Comparison of ENCODE assay signal across 8 mouse cellular contexts in genomic region chr19:34193149-34193548, GRCm38 (mm10). TPM values are rescaled to one million over a fixed set of nuclear protein-coding genes. Genes with fewer than 3 reads are reported as not detected.
DNase-seq lines count a peak whose midpoint lies in the region; ATAC-seq lines count a peak whose summit lies in the region.

No protein-coding gene starts in this region.

- no peaks in the 10 kb centered on the region for H3K36me3 ChIP-seq in forebrain, embryonic 11.5 days (ENCODE audit: control insufficient read depth, insufficient read depth, low read length)
- H3K36me3 ChIP-seq in hindbrain, embryonic 16.5 days (ENCODE audit: control insufficient read depth, insufficient read depth, low read length), result no peaks in the 10 kb centered on the region
- H3K36me3 ChIP-seq in limb, embryonic 15.5 days, result no peaks in the 10 kb centered on the region
- no peaks in the 10 kb centered on the region for H3K36me3 ChIP-seq in neural tube, embryonic 11.5 days (ENCODE audit: control insufficient read depth, insufficient read depth, low read length)

- H3K27me3 ChIP-seq in forebrain, embryonic 11.5 days (ENCODE audit: control insufficient read depth, insufficient read depth, low read length), result peaks cover 2% of the 10 kb centered on the region; the same call in 1 of the 2 replicates
- no peaks in the 10 kb centered on the region for H3K27me3 ChIP-seq in hindbrain, embryonic 16.5 days (replicated peaks; ENCODE audit: control insufficient read depth, insufficient read depth, low read length)
- 0 out of 2 replicates have a peak, but pooled peaks cover 7% of the 10 kb centered on the region for H3K27me3 ChIP-seq in limb, embryonic 15.5 days
- 0 out of 2 replicates have a peak, but pooled peaks cover 2% of the 10 kb centered on the region for H3K27me3 ChIP-seq in neural tube, embryonic 11.5 days (ENCODE audit: control insufficient read depth, insufficient read depth, low read length)

- intact Hi-C loops in left cerebral cortex, postnatal 4 days (cut with DNase I), result no loop called here

- ATAC-seq in forebrain, embryonic 11.5 days (replicated peaks; ENCODE audit: low FRiP score), result 0 out of 2 replicates have a peak, but pooled peaks have one; percentile 41
- no peak for ATAC-seq in hindbrain, embryonic 16.5 days
- ATAC-seq in limb, embryonic 15.5 days (ENCODE audit: insufficient number of reproducible peaks, low FRiP score, low TSS enrichment, low read depth), result no peak
- ATAC-seq in neural tube, embryonic 11.5 days (ENCODE audit: insufficient read depth, low FRiP score, low TSS enrichment), result no peak
- no peak for ATAC-seq in megakaryocyte progenitor cell, adult 5-6 weeks (replicated peaks; ENCODE audit: poor library complexity)

- H3K4me1 ChIP-seq in forebrain, embryonic 11.5 days (replicated peaks; ENCODE audit: control insufficient read depth, insufficient read depth, low read length), result no peaks in the 10 kb centered on the region
- H3K4me1 ChIP-seq in hindbrain, embryonic 16.5 days (ENCODE audit: control insufficient read depth, insufficient read depth, low read depth, low read length), result peaks cover 10% of the 10 kb centered on the region
- peaks cover 19% of the 10 kb centered on the region for H3K4me1 ChIP-seq in limb, embryonic 15.5 days
- H3K4me1 ChIP-seq in neural tube, embryonic 11.5 days (ENCODE audit: control insufficient read depth, insufficient read depth, low read length), result no peaks in the 10 kb centered on the region

- WGBS in forebrain, embryonic 11.5 days, result 17% methylated on average over 9 of the region's 9 CpGs
- 7% methylated on average over 9 of the region's 9 CpGs for WGBS in hindbrain, embryonic 16.5 days
- 2% methylated on average over 9 of the region's 9 CpGs for WGBS in limb, embryonic 15.5 days
- 14% methylated on average over 9 of the region's 9 CpGs for WGBS in neural tube, embryonic 11.5 days

- no peaks in the 10 kb centered on the region for H3K9me3 ChIP-seq in forebrain, embryonic 11.5 days (ENCODE audit: control insufficient read depth, low read length)
- no peaks in the 10 kb centered on the region for H3K9me3 ChIP-seq in hindbrain, embryonic 16.5 days (ENCODE audit: control insufficient read depth, low read length)
- H3K9me3 ChIP-seq in limb, embryonic 15.5 days, result no peaks in the 10 kb centered on the region
- H3K9me3 ChIP-seq in neural tube, embryonic 11.5 days (ENCODE audit: control insufficient read depth, low read length), result no peaks in the 10 kb centered on the region

- DNase-seq in left cerebral cortex, adult 11 months (ENCODE audit: low spot score), result peak; percentile 26
- no peak for DNase-seq in left cerebral cortex, postnatal 4 days
- DNase-seq in adrenal gland, postnatal 14 days, result peak; percentile 57
- DNase-seq in forebrain, embryonic 11.5 days (ENCODE audit: low spot score), result peak; percentile 52
- no peak for DNase-seq in neural tube, embryonic 11.5 days (ENCODE audit: low spot score)

- H3K4me2 ChIP-seq in forebrain, embryonic 11.5 days (ENCODE audit: low read depth, low read length, severe bottlenecking), result peak overlapping the region; percentile 78; the same call in 1 of the 2 replicates
- H3K4me2 ChIP-seq in hindbrain, embryonic 16.5 days (ENCODE audit: low read length), result peak overlapping the region; percentile 64
- H3K4me2 ChIP-seq in limb, embryonic 15.5 days, result peak overlapping the region; percentile 89
- H3K4me2 ChIP-seq in neural tube, embryonic 11.5 days (ENCODE audit: low read depth), result peak overlapping the region; percentile 93

- peak overlapping the region; percentile 56 for H3K4me3 ChIP-seq in forebrain, embryonic 11.5 days (ENCODE audit: low read depth, low read length)
- peak overlapping the region; percentile 84 for H3K4me3 ChIP-seq in hindbrain, embryonic 16.5 days (ENCODE audit: low read length)
- peak overlapping the region; percentile 75 for H3K4me3 ChIP-seq in limb, embryonic 15.5 days
- peak overlapping the region; percentile 61 for H3K4me3 ChIP-seq in neural tube, embryonic 11.5 days (ENCODE audit: low read depth, low read length)

- no peak overlapping the region for H3K27ac ChIP-seq in forebrain, embryonic 11.5 days (ENCODE audit: low read depth, low read length)
- no peak overlapping the region for H3K27ac ChIP-seq in hindbrain, embryonic 16.5 days (ENCODE audit: low read depth, low read length)
- no peak overlapping the region for H3K27ac ChIP-seq in limb, embryonic 15.5 days
- no peak overlapping the region for H3K27ac ChIP-seq in neural tube, embryonic 11.5 days (ENCODE audit: low read depth, low read length)

- no peak overlapping the region for H3K9ac ChIP-seq in forebrain, embryonic 11.5 days (ENCODE audit: low read length)
- H3K9ac ChIP-seq in hindbrain, embryonic 16.5 days (ENCODE audit: low read depth, low read length), result peak overlapping the region; percentile 92
- 0 out of 2 replicates have a peak overlapping the region, but pooled peaks have one; percentile 10 for H3K9ac ChIP-seq in limb, embryonic 15.5 days
- H3K9ac ChIP-seq in neural tube, embryonic 11.5 days (ENCODE audit: low read length), result no peak overlapping the region

RNA-seq across cellular contexts. Expression of gene Stambpl1, which starts 1.1 kb away (rescaled TPM):
- 10 to 100 TPM; 17.4 to 22.5 TPM for total RNA-seq in left cerebral cortex, postnatal 4 days (2021)
- total RNA-seq in adrenal gland, postnatal 14 days (2021), result 5.6 and 8.0 TPM in 2 replicates
- polyA plus RNA-seq in forebrain, embryonic 11.5 days (2014; fragmentation: Nextera tagmentation; extraction: Ambion mirVana), result 1.6 and 2.0 TPM in 2 replicates
- polyA plus RNA-seq in hindbrain, embryonic 16.5 days (2015; fragmentation: Nextera tagmentation; extraction: Ambion mirVana), result 25.9 and 30.0 TPM in 2 replicates
- polyA plus RNA-seq in limb, embryonic 15.5 days (2015; fragmentation: Nextera tagmentation; extraction: Ambion mirVana), result 15.4 and 16.2 TPM in 2 replicates
- 3.6 and 4.0 TPM in 2 replicates for polyA plus RNA-seq in neural tube, embryonic 11.5 days (2014; fragmentation: Nextera tagmentation; extraction: Ambion mirVana)
- 21.1 and 23.9 TPM in 2 replicates for total RNA-seq in megakaryocyte progenitor cell, adult 5-6 weeks (2015)
- 14.4 and 17.8 TPM in 2 replicates for total RNA-seq in megakaryocyte progenitor cell, adult 5-6 weeks (2017)

RNA-seq across cellular contexts. Expression of gene Ankrd22, which starts 27.3 kb away (rescaled TPM):
- total RNA-seq in left cerebral cortex, postnatal 4 days (2021), result under 1 TPM; 0.12 to 0.24 TPM
- 0.11 TPM in 1 of 2 replicates, not detected in the other for total RNA-seq in adrenal gland, postnatal 14 days (2021)
- not detected in 2 replicates for polyA plus RNA-seq in forebrain, embryonic 11.5 days (2014; fragmentation: Nextera tagmentation; extraction: Ambion mirVana)
- polyA plus RNA-seq in hindbrain, embryonic 16.5 days (2015; fragmentation: Nextera tagmentation; extraction: Ambion mirVana), result not detected in 2 replicates
- polyA plus RNA-seq in limb, embryonic 15.5 days (2015; fragmentation: Nextera tagmentation; extraction: Ambion mirVana), result 9.8 and 11.1 TPM in 2 replicates
- polyA plus RNA-seq in neural tube, embryonic 11.5 days (2014; fragmentation: Nextera tagmentation; extraction: Ambion mirVana), result 0.13 TPM in 1 of 2 replicates, not detected in the other
- 0.99 and 2.2 TPM in 2 replicates for total RNA-seq in megakaryocyte progenitor cell, adult 5-6 weeks (2015)
- 0.71 and 1.9 TPM in 2 replicates for total RNA-seq in megakaryocyte progenitor cell, adult 5-6 weeks (2017)

Comparison
In these comparisons a context has a peak if more than half of its experiments do, and no peak if none do; other contexts are left out.
1. DNase-seq: peak in left cerebral cortex, adult 11 months (single experiment), adrenal gland, postnatal 14 days (single experiment) and forebrain, embryonic 11.5 days (single experiment); none in left cerebral cortex, postnatal 4 days (single experiment) and neural tube, embryonic 11.5 days (single experiment).
2. H3K9ac ChIP-seq: peak in hindbrain, embryonic 16.5 days (single experiment) and limb, embryonic 15.5 days (single experiment); none in forebrain, embryonic 11.5 days (single experiment) and neural tube, embryonic 11.5 days (single experiment).
3. Peak in every context shown above with its lines, with median percentiles within 50 percentile points of each other: H3K4me2 ChIP-seq and H3K4me3 ChIP-seq.